Mouse (Mus musculus) ES-Bruce4 (cell line): ENCODE results near the gene Coa7. TPM values are rescaled to one million over a fixed set of nuclear protein-coding genes. Genes with fewer than 3 reads are reported as not detected.

Source experiments
- H3K27ac ChIP-seq: 2 replicates; pipeline ENCODE4 v1.5.1; 2012; ENCODE audit warnings: low read length, inconsistent platforms; ENCODE audit not compliant: insufficient read depth
- H3K27me3 ChIP-seq: 2 replicates; pipeline ENCODE4 v1.6.1; 2012; ENCODE audit warnings: mild to moderate bottlenecking, low read length, inconsistent platforms; ENCODE audit not compliant: control insufficient read depth, poor library complexity, insufficient read depth, severe bottlenecking
- H3K36me3 ChIP-seq: 2 replicates; pipeline ENCODE4 v1.6.1; 2012; ENCODE audit warnings: inconsistent platforms, mild to moderate bottlenecking, low read length, moderate library complexity; ENCODE audit not compliant: control insufficient read depth, poor library complexity, insufficient read depth, severe bottlenecking
- H3K4me1 ChIP-seq: one replicate; pipeline ENCODE4 v1.8.1; 2011; ENCODE audit warnings: low read length; ENCODE audit not compliant: control insufficient read depth, insufficient read depth
- H3K4me3 ChIP-seq: 2 replicates; pipeline ENCODE4 v1.5.1; 2011; ENCODE audit warnings: low read depth, mild to moderate bottlenecking, low read length
- H3K9ac ChIP-seq: 2 replicates; pipeline ENCODE4 v1.6.1; 2012; ENCODE audit warnings: low read depth, mild to moderate bottlenecking, inconsistent platforms; ENCODE audit not compliant: poor library complexity, severe bottlenecking
- H3K9me3 ChIP-seq: replicated peaks from 2 replicates; pipeline ENCODE4 v1.6.1; 2012; ENCODE audit warnings: mild to moderate bottlenecking, low read length, inconsistent platforms; ENCODE audit not compliant: control insufficient read depth, poor library complexity, insufficient read depth, severe bottlenecking
- CTCF ChIP-seq: IDR thresholded peaks from one replicate; pipeline ENCODE4 v1.8.1; 2011; ENCODE audit warnings: low read depth, low read length
- EP300 ChIP-seq: IDR thresholded peaks from 2 replicates; pipeline ENCODE4 v1.6.1; 2011; ENCODE audit warnings: low read depth, low read length; ENCODE audit not compliant: insufficient read depth
- POLR2A ChIP-seq: IDR thresholded peaks from one replicate; pipeline ENCODE4 v1.8.1; 2011; ENCODE audit warnings: low read length; ENCODE audit not compliant: insufficient read depth
- polyA plus RNA-seq: library from polyadenylated mRNA; stranded (reverse); fragments of >200 nt; gene quantifications from 2 replicates; pipeline ENCODE4 v1.2.4, GENCODE M21; 2011; ENCODE audit warnings: low read depth; ENCODE audit not compliant: missing spikeins, insufficient read depth, insufficient read length

Coa7 gene
- polyA plus RNA-seq, 1 experiment: 62.0 TPM

- TF ChIP-seq POLR2A (no peak), CTCF (no peak), EP300 (no peak)
- H3K27ac ChIP-seq: no peak overlapping the region
- peaks cover 2% of the 10 kb centered on the region for H3K4me1 ChIP-seq
- no peaks in the 10 kb centered on the region for H3K36me3 ChIP-seq
- no peaks in the 10 kb centered on the region for H3K27me3 ChIP-seq
- H3K9ac ChIP-seq: no peak overlapping the region
- H3K9me3 ChIP-seq: peaks cover 6% of the 10 kb centered on the region; the same call in 1 of the 2 replicates
- no peak overlapping the region for H3K4me3 ChIP-seq
These were observed 4.4 kb upstream of the Coa7 start for GRCm38 (mm10) chr4:108323588-108323987.

- peak overlapping the region; percentile 25 for H3K9ac ChIP-seq
- TF ChIP-seq POLR2A (no peak), EP300 (no peak), CTCF (no peak)
- H3K4me3 ChIP-seq: no peak overlapping the region
- H3K27ac ChIP-seq: peak overlapping the region; percentile 90
- no peaks in the 10 kb centered on the region for H3K9me3 ChIP-seq
- peaks cover 2% of the 10 kb centered on the region for H3K4me1 ChIP-seq
- peaks cover 2% of the 10 kb centered on the region for H3K36me3 ChIP-seq
- no peaks in the 10 kb centered on the region for H3K27me3 ChIP-seq
These were observed 815 bp upstream of the Coa7 start for GRCm38 (mm10) chr4:108327071-108327579.

DNA sequence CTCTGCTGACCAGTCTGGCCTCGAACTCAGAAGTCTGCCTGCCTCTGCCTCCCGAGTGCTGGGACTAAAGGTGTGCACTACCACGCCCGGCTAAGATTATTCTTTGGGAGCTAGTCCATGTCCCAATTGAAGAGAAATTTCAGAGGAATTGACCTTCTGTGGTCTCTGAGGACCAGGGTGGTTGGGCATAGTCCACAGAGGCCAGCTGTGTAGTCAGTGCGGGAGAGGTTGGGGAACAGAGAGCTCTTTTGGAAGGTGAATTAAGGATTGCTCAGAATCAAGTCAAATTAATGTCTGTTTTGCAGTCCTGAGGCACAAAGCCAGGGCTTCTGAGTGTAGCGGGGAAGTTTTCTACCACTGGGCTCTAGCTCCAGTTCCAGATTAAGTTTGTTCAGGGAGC, 1.9 kb downstream of the Coa7 start:
- TF ChIP-seq CTCF (no peak), POLR2A (no peak), EP300 (no peak)
- H3K36me3 ChIP-seq: peaks cover 18% of the 10 kb centered on the region

GRCm38 (mm10) chr4:108332041-108332440, 4.1 kb downstream of the Coa7 start:
- Histone ChIP-seq H3K36me3 (peaks cover 23% of the 10 kb centered on the region), H3K4me1 (peaks cover 2% of the 10 kb centered on the region), H3K9me3 (no peaks in the 10 kb centered on the region), H3K4me3 (no peak overlapping the region), H3K27me3 (no peaks in the 10 kb centered on the region), H3K27ac (no peak overlapping the region), H3K9ac (no peak overlapping the region)
- TF ChIP-seq CTCF (no peak), POLR2A (no peak), EP300 (no peak)

More for the DNA sequence above, 1.9 kb downstream of the Coa7 start:
- H3K9ac ChIP-seq: no peak overlapping the region
- no peaks in the 10 kb centered on the region for H3K9me3 ChIP-seq
- H3K27ac ChIP-seq: no peak overlapping the region
- no peaks in the 10 kb centered on the region for H3K27me3 ChIP-seq
- H3K4me3 ChIP-seq: no peak overlapping the region
- peaks cover 2% of the 10 kb centered on the region for H3K4me1 ChIP-seq

DNA sequence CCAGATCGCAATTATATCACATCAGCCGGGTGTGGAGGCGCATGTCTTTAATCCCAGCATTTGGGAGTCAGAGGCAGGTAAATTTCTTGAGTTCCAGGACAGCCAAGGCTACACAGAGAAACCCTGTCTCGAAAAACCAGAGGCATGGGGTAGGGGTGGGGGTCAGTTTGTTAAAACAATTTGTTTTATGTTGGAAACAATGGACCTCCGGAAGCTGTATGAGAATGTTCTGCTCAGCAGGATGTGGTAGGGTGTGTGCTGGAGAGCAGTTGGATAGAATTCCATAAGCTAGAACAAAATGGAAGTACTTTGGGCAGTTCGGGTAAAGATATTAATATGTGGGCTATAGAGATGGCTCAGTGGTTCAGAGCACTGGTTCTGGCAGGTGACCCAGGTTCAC, 7.5 kb downstream of the Coa7 start:
- peak overlapping the region; percentile 46; the same call in 1 of the 2 replicates for H3K27ac ChIP-seq
- no peaks in the 10 kb centered on the region for H3K27me3 ChIP-seq
- no peak for TF ChIP-seq EP300
- TF ChIP-seq POLR2A: no peak
- TF ChIP-seq CTCF: no peak
- H3K36me3 ChIP-seq: peaks cover 23% of the 10 kb centered on the region
- H3K4me1 ChIP-seq: no peaks in the 10 kb centered on the region
- no peak overlapping the region for H3K9ac ChIP-seq
- no peaks in the 10 kb centered on the region for H3K9me3 ChIP-seq
- no peak overlapping the region for H3K4me3 ChIP-seq

DNA sequence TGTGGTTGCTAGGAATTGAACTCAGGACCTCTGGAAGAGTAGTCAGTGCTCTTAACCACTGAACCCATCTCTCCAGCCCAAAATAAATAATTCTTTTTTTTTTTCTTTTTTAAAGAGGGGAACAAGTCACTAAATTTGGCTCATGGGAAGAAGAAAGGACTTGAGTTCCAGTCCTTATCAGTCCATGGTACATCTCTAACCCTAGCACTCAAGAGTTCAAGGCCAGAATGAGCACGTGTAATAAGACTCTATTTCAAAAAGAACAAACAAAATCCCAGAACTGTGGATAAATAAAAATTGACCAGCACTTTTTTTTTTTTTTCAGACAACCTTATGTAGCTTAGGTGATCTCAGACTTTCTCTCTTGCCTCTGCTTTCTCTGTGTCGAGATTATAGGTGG, 8.8 kb downstream of the Coa7 start:
- TF ChIP-seq CTCF (no peak), POLR2A (no peak), EP300 (no peak)
- no peak overlapping the region; the same call in 1 of the 2 replicates for H3K27ac ChIP-seq
- H3K36me3 ChIP-seq: peaks cover 23% of the 10 kb centered on the region
- no peaks in the 10 kb centered on the region for H3K27me3 ChIP-seq
- no peak overlapping the region for H3K4me3 ChIP-seq
- no peaks in the 10 kb centered on the region for H3K4me1 ChIP-seq
- H3K9me3 ChIP-seq: no peaks in the 10 kb centered on the region
- H3K9ac ChIP-seq: no peak overlapping the region
